Mouse (Mus musculus) heart, postnatal 0 days (tissue): ENCODE measurements at regions not wholly inside any gene's neighbourhood (a gene's known extent, or its start where the extent isn't known, plus 50 kb on each side); places are given as distances from the start of the nearest gene placed in this dataset.

Experiments
- CTCF ChIP-seq: IDR thresholded peaks from 2 replicates; pipeline ENCODE4 v1.5.1; 2016; ENCODE audit warnings: antibody characterized with exemption, control low read depth, low read depth
- EP300 ChIP-seq: IDR thresholded peaks from 2 replicates; pipeline ENCODE4 v1.6.1; 2016; ENCODE audit warnings: antibody characterized with exemption, low read depth

- no peak for TF ChIP-seq CTCF
- no peak for TF ChIP-seq EP300
These were observed 497.3 kb upstream of the Gm5415 start for GRCm38 (mm10) chr1:33044388-33044787.
